Mouse (Mus musculus) Patski (cell line): ENCODE data around the gene Rbm8a2. TPM values are rescaled to one million over a fixed set of nuclear protein-coding genes. Genes with fewer than 3 reads are reported as not detected.

Experiments used
- ATAC-seq: fragments of 100-300 bp; one replicate; pipeline ENCODE4 v1.8.0; 2021
- CTCF ChIA-PET: fragments of 350-600 bp; sonication (Branson Sonifier 250); formaldehyde crosslinking; loops from one replicate; lab custom pipeline; 2022; ENCODE audit warnings: inconsistent platforms; lab: Charles Lee
- POLR2A ChIA-PET: fragments of 350-600 bp; sonication (Branson Sonifier 250); formaldehyde crosslinking; loops from one replicate; lab custom pipeline; 2022; ENCODE audit warnings: antibody characterized with exemption, inconsistent platforms; lab: Charles Lee
- DNase-seq: peaks from one replicate; pipeline ENCODE4 v3.0.0-alpha.2; 2011; ENCODE audit warnings: low read depth, low spot score
- H3K27me3 ChIP-seq: fragments of 371-371 bp; one replicate; pipeline ENCODE4 v1.5.1; 2021
- CTCF ChIP-seq: fragments of 100-300 bp; IDR thresholded peaks from one replicate; pipeline ENCODE4 v1.5.1; 2021
- in situ Hi-C: fragments of 300-500 bp; cut with MboI; formaldehyde crosslinking; loops from 3 replicates; pipeline ENCODE4 v1.11.1; 2018; ENCODE audit warnings: low pct_unique_long_range_greater_than_20kb, mixed read lengths
- polyA plus RNA-seq: library from polyadenylated mRNA; unstranded; gene quantifications from one replicate; pipeline ENCODE4 v1.2.3, GENCODE M21; 2021

Gene Rbm8a2
- polyA plus RNA-seq, 1 experiment from 2014 or later, result 7.6 TPM

DNA sequence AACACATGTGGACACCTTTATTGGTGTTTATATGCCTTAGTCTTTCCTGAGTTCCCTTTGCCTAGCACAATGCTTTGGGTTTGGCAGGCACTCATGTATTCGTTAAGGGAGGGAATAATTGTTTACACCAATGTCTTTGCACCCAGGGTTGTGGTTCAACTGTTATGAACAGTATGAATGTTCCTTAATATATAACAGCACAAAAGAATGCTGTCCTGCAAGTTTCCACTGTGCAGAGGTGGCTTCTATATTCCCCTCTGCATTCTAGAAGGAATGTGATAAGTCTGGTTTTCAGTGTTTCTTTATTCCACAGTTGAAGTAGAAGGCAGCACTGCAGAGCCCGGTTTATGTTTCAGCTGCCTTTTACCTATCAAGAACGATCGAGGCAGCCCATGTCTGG lies 10.0 kb upstream of the Rbm8a2 start:
- in situ Hi-C loops, result no loop called here
- ChIA-PET POLR2A (no interaction called here), CTCF (no interaction called here)
- DNase-seq (no peak), ATAC-seq (no peak)
- no peaks in the 10 kb centered on the region for H3K27me3 ChIP-seq
- no peak for TF ChIP-seq CTCF

DNA sequence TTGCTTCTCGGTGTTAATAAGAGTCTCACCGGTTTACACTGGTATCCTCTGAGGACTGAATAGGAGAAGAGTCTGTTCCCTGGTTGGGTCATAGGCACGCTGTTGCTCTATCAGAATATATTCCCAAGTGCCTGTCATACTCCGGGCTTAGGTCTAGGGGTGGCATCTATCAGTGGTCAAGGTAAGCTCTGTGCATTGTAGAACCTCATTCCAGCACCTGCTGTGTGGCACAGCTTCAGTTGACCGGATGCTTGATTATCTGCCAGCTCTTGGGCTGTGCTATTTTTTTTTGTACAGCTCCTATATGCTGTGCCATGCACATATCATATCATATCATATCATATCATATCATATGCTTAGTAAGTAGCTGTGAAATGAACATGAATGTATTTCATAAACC lies 9.5 kb upstream of the Rbm8a2 start:
- no peak for DNase-seq
- peaks cover 2% of the 10 kb centered on the region for H3K27me3 ChIP-seq
- no peak for ATAC-seq
- CTCF ChIA-PET, result no interaction called here
- POLR2A ChIA-PET, result no interaction called here
- no peak for TF ChIP-seq CTCF
- in situ Hi-C loops, result no loop called here

- in situ Hi-C loops, result no loop called here
- TF ChIP-seq CTCF, result no peak
- ATAC-seq, result no peak
- ChIA-PET CTCF (no interaction called here), POLR2A (no interaction called here)
- no peaks in the 10 kb centered on the region for H3K27me3 ChIP-seq
- DNase-seq, result no peak
Observed at GRCm38 (mm10) chr1:175970710-175971109, 8.2 kb downstream of the Rbm8a2 start.

DNA sequence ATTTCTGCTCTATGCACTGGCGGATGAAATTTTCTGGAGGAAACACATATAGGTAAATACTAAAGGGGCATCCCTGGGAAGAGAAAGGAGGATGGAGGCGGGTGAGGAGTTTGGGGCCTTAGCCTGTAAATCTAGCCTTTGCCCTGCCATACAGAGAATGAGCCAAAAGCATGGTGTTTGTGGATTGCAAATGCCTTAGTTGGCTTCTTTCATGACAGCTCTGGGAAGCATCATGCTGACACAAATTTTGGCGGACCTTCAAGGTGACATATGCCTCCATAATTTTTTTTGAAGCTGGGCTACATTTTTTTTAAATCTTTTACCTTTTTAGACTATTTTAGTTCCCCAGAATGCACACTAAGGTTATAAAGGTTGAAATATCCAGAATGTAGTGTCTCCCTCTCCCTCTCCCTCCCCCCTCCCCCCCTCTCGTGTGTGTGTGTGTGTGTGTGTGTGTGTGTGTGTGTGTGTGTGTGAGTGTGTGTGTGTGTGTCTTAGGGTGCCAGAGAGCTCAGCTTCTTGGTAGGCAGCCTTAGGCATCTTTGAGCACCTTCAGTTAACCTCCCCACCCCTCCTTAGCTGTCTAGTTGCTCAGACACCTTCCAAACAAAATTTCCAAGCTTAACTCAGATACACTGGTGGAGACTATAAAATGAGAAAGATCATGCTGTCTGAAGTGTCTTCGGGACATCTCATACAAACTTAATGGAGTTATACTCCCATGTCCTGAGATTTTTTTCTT lies 11.7 kb downstream of the Rbm8a2 start:
- in situ Hi-C loops, result no loop called here
- no peak for TF ChIP-seq CTCF
- POLR2A ChIA-PET, result no interaction called here
- H3K27me3 ChIP-seq, result no peaks in the 10 kb centered on the region
- ATAC-seq (no peak), DNase-seq (no peak)
- CTCF ChIA-PET, result interaction anchor here (1.0 kb wide), 1 partner anchor 18 kb away, joined by 3 read pairs; no protein-coding TSS in a partner anchor

- DNase-seq (no peak), ATAC-seq (no peak)
- TF ChIP-seq CTCF, result no peak
- no peaks in the 10 kb centered on the region for H3K27me3 ChIP-seq
- ChIA-PET POLR2A (no interaction called here), CTCF (no interaction called here)
- in situ Hi-C loops, result no loop called here
Observed at GRCm38 (mm10) chr1:175961786-175962185, 17.1 kb downstream of the Rbm8a2 start.

GRCm38 (mm10) chr1:175950851-175951250 lies 28.1 kb downstream of the Rbm8a2 start:
- TF ChIP-seq CTCF, result no peak
- ChIA-PET POLR2A (no interaction called here), CTCF (no interaction called here)
- DNase-seq (no peak), ATAC-seq (no peak)
- H3K27me3 ChIP-seq, result no peaks in the 10 kb centered on the region
- in situ Hi-C loops, result no loop called here

DNA sequence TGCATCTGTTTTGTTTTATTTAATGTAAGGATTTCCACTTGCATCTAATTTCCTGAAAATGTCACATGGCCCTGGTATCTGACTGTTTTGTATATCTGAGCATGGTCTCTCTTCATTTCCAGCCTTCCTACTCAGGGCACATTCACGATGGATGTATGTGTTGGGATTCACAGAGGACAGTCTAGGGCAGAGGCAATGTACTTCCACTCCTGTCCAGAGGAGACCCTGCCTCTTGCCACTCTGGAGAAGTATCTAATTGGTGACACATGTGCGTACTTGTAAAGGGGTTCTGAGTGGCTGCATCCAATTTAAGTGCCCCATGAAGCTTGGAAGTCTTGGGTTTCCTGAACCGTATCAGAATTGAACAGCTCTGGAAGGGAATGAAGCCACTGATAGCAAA lies 28.5 kb downstream of the Rbm8a2 start:
- no peak for TF ChIP-seq CTCF
- CTCF ChIA-PET, result no interaction called here

GRCm38 (mm10) chr1:175946718-175947315 lies 32.1 kb downstream of the Rbm8a2 start:
- POLR2A ChIA-PET, result no interaction called here
- TF ChIP-seq CTCF, result no peak
- ATAC-seq, result no peak

More for the DNA sequence above, 28.5 kb downstream of the Rbm8a2 start:
- in situ Hi-C loops, result no loop called here
- H3K27me3 ChIP-seq, result no peaks in the 10 kb centered on the region
- DNase-seq (no peak), ATAC-seq (no peak)
- POLR2A ChIA-PET, result no interaction called here

GRCm38 (mm10) chr1:175943168-175943567 lies 35.7 kb downstream of the Rbm8a2 start:
- in situ Hi-C loops, result loop anchor here (10.0 to 25.0 kb wide), 2 partner anchors 762 to 919 kb away; no protein-coding TSS in a partner anchor
- no peak for TF ChIP-seq CTCF
- H3K27me3 ChIP-seq, result no peaks in the 10 kb centered on the region
- DNase-seq (no peak), ATAC-seq (no peak)
- POLR2A ChIA-PET, result no interaction called here
- CTCF ChIA-PET, result no interaction called here

More at GRCm38 (mm10) chr1:175946718-175947315, 32.1 kb downstream of the Rbm8a2 start:
- in situ Hi-C loops, result loop anchor here (10.0 to 25.0 kb wide), 2 partner anchors 758 to 915 kb away; no protein-coding TSS in a partner anchor
- no peaks in the 10 kb centered on the region for H3K27me3 ChIP-seq
- no peak for DNase-seq
- CTCF ChIA-PET, result interaction anchor here (1.4 kb wide), 1 partner anchor 11 kb away, joined by 3 read pairs; no protein-coding TSS in a partner anchor

DNA sequence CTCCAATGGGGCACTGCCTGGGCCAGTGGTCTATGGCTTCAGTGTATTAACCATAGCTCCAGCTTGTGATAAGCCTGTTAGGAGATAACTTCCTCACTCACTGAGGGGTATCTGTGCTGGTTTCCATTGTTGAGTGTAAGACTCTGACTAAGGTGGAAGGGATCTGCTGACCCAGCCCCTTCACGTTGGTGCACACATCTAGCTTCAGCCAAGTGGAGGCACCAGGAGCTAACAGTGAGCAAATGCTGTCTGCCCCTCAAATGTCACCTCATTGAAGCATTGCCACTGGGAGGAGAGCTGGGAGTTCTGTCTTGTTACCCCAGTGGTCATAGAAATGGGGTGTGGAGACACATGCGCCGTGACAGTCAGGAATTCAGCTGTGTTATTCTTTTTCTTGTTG lies 40.2 kb downstream of the Rbm8a2 start:
- ATAC-seq, result no peak
- in situ Hi-C loops, result loop anchor here (25.0 kb wide), 1 partner anchor 924 kb away; no protein-coding TSS in a partner anchor
- H3K27me3 ChIP-seq, result peaks cover 3% of the 10 kb centered on the region
- POLR2A ChIA-PET, result no interaction called here
- CTCF ChIA-PET, result no interaction called here
- no peak for DNase-seq
- TF ChIP-seq CTCF, result no peak

- peak; percentile 4 for DNase-seq
- POLR2A ChIA-PET, result no interaction called here
- peak; percentile 97 for ATAC-seq
- CTCF ChIA-PET, result interaction anchor here (0.9 to 1.3 kb wide), 5 partner anchors 10 to 763 kb away, joined by 3 to 7 read pairs (median 3); no protein-coding TSS in a partner anchor
- in situ Hi-C loops, result loop anchor here (25.0 kb wide), 1 partner anchor 926 kb away; no protein-coding TSS in a partner anchor
- TF ChIP-seq CTCF, result peak; percentile 80
- peaks cover 12% of the 10 kb centered on the region for H3K27me3 ChIP-seq
Observed at GRCm38 (mm10) chr1:175936282-175936737, 42.6 kb downstream of the Rbm8a2 start.
